Comparison of ENCODE assay signal across 25 mouse cellular contexts in the genomic region with DNA sequence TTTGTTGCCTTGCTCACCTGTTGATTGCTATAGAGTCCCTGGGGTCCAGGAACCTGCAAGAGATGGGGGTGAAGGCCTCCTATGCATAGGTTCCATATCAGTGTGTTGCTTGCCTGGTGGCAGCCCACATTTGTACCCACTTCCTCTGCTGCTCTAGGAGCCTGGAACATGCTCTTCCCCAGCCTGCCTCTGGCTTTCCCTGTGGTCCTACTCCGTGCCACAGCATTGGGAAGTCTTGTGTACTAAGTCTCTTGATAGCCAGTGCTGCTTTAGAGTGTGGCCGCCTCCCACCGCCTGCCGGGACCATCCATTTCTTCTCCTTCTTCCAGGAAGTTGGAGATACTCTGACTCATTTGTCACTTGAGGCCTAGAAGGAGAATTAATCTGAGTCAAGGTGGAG. TPM values are rescaled to one million over a fixed set of nuclear protein-coding genes. Genes with fewer than 3 reads are reported as not detected.
DNase-seq lines count a peak whose midpoint lies in the region; ATAC-seq and TF ChIP-seq lines count a peak whose summit lies in the region.
"Had no signal": no experiment of that assay in that cellular context is flagged by ENCODE, and none has a peak within 500 bp of the region (broad histone marks: within the 10 kb centered on the region; RNA-seq: fewer than 3 reads in every experiment).

No protein-coding gene starts in this region.

- no peaks in the 10 kb centered on the region for H3K27me3 ChIP-seq in limb, embryonic 15.5 days
- no peaks in the 10 kb centered on the region for H3K27me3 ChIP-seq in limb, embryonic 10.5 days (ENCODE audit: low read depth, poor library complexity, severe bottlenecking)
- no peaks in the 10 kb centered on the region for H3K27me3 ChIP-seq in liver, embryonic 14.5 days (ENCODE audit: control insufficient read depth, insufficient read depth, low read length)
- H3K27me3 ChIP-seq in hindbrain, embryonic 16.5 days (replicated peaks; ENCODE audit: control insufficient read depth, insufficient read depth, low read length), result no peaks in the 10 kb centered on the region
- H3K27me3 ChIP-seq: forebrain, embryonic 15.5 days; kidney, embryonic 15.5 days; limb, embryonic 13.5 days; lung, embryonic 15.5 days; midbrain, embryonic 12.5 days; neural tube, embryonic 13.5 days had no signal

- no peak for ATAC-seq in limb, embryonic 15.5 days (ENCODE audit: insufficient number of reproducible peaks, low FRiP score, low TSS enrichment, low read depth)
- peak; percentile 43 for ATAC-seq in common myeloid progenitor, adult 5-6 weeks (replicated peaks; ENCODE audit: low read depth, poor library complexity, severe bottlenecking)
- ATAC-seq in liver, embryonic 14.5 days (ENCODE audit: insufficient read depth), result no peak
- no peak for ATAC-seq in hindbrain, embryonic 16.5 days
- ATAC-seq: forebrain, embryonic 15.5 days; inflammation-experienced regulatory T-cells, adult 6 months had no signal

- no peaks in the 10 kb centered on the region for H3K9me3 ChIP-seq in limb, embryonic 15.5 days
- no peaks in the 10 kb centered on the region for H3K9me3 ChIP-seq in limb, embryonic 10.5 days (replicated peaks)
- no peaks in the 10 kb centered on the region for H3K9me3 ChIP-seq in liver, embryonic 14.5 days (ENCODE audit: control insufficient read depth, low read length)
- no peaks in the 10 kb centered on the region for H3K9me3 ChIP-seq in hindbrain, embryonic 16.5 days (ENCODE audit: control insufficient read depth, low read length)
- H3K9me3 ChIP-seq: forebrain, embryonic 10.5 days; forebrain, embryonic 15.5 days; kidney, embryonic 15.5 days; limb, embryonic 13.5 days; lung, embryonic 15.5 days; midbrain, embryonic 12.5 days; neural tube, embryonic 13.5 days had no signal

- no peak for TF ChIP-seq EP300 in liver, embryonic 14.5 days (IDR thresholded peaks at IDR 0.05; ENCODE audit: low read depth)

- no peak overlapping the region for H3K4me2 ChIP-seq in limb, embryonic 15.5 days
- H3K4me2 ChIP-seq in liver, embryonic 14.5 days (ENCODE audit: low read depth), result peak overlapping the region; percentile 67
- no peak overlapping the region for H3K4me2 ChIP-seq in hindbrain, embryonic 16.5 days (ENCODE audit: low read length)
- H3K4me2 ChIP-seq: forebrain, embryonic 15.5 days; hindbrain, embryonic 14.5 days; kidney, embryonic 15.5 days; limb, embryonic 13.5 days; lung, embryonic 15.5 days; midbrain, embryonic 12.5 days; neural tube, embryonic 13.5 days had no signal

- no peak overlapping the region for H3K27ac ChIP-seq in limb, embryonic 15.5 days
- no peak overlapping the region for H3K27ac ChIP-seq in limb, embryonic 10.5 days
- peak overlapping the region; percentile 81 for H3K27ac ChIP-seq in liver, embryonic 14.5 days
- H3K27ac ChIP-seq in hindbrain, embryonic 16.5 days (ENCODE audit: low read depth, low read length), result no peak overlapping the region
- H3K27ac ChIP-seq: forebrain, embryonic 10.5 days; forebrain, embryonic 15.5 days; hindbrain, embryonic 14.5 days; kidney, embryonic 15.5 days; left cerebral cortex, adult 2 months; limb, embryonic 13.5 days; lung, embryonic 15.5 days; neural tube, embryonic 13.5 days had no signal

- DNase-seq in limb, embryonic 10.5 days (ENCODE audit: low spot score), result no peak
- DNase-seq in liver, embryonic 14.5 days (ENCODE audit: low read depth in 3 of 3, low spot score in 3 of 3), result no peak
- DNase-seq in lung, adult 2 months, result no peak
- DNase-seq: adrenal gland, adult 8-10 months; B cell, adult 2 months; cerebellum, adult 2 months; gastrocnemius, postnatal 25 days; heart, adult 11 months; heart, postnatal 36 days; kidney, adult 18-20 months; kidney, postnatal 25 days; thymus, postnatal 4 days had no signal

- peaks cover 41% of the 10 kb centered on the region for H3K4me1 ChIP-seq in limb, embryonic 15.5 days
- peaks cover 67% of the 10 kb centered on the region for H3K4me1 ChIP-seq in limb, embryonic 10.5 days
- peaks cover 46 to 58% of the 10 kb centered on the region in 2 experiments for H3K4me1 ChIP-seq in liver, embryonic 14.5 days (replicated peaks; ENCODE audit: control insufficient read depth in 2 of 2, insufficient read depth in 2 of 2, low read length in 1 of 2)
- H3K4me1 ChIP-seq in hindbrain, embryonic 16.5 days (ENCODE audit: control insufficient read depth, insufficient read depth, low read depth, low read length), result peaks cover 24% of the 10 kb centered on the region
- no peaks in the 10 kb centered on the region; the same call in 1 of the 2 replicates for H3K4me1 ChIP-seq in lung, adult 2 months (ENCODE audit: control insufficient read depth, insufficient read depth, low read length)

- peaks cover 85% of the 10 kb centered on the region for H3K36me3 ChIP-seq in limb, embryonic 15.5 days
- H3K36me3 ChIP-seq in limb, embryonic 10.5 days, result peaks cover 100% of the 10 kb centered on the region
- H3K36me3 ChIP-seq in liver, embryonic 14.5 days (replicated peaks; ENCODE audit: control insufficient read depth, insufficient read depth, low read depth), result peaks cover 56% of the 10 kb centered on the region
- H3K36me3 ChIP-seq in hindbrain, embryonic 16.5 days (ENCODE audit: control insufficient read depth, insufficient read depth, low read length), result peaks cover 9% of the 10 kb centered on the region

- H3K4me3 ChIP-seq in limb, embryonic 15.5 days, result no peak overlapping the region
- H3K4me3 ChIP-seq in limb, embryonic 10.5 days, result no peak overlapping the region
- H3K4me3 ChIP-seq in liver, embryonic 14.5 days (ENCODE audit: insufficient read depth in 1 of 2, low read depth in 2 of 2, low read length in 2 of 2), result peak overlapping the region in 1 of 2 experiments; percentile 25; a peak in 3 of 4 replicates
- no peak overlapping the region for H3K4me3 ChIP-seq in hindbrain, embryonic 16.5 days (ENCODE audit: low read length)
- H3K4me3 ChIP-seq in lung, adult 2 months (replicated peaks; ENCODE audit: extremely low read depth, low read depth, low read length), result no peak overlapping the region
- H3K4me3 ChIP-seq: forebrain, embryonic 10.5 days; forebrain, embryonic 15.5 days; kidney, embryonic 15.5 days; left cerebral cortex, adult 2 months; limb, embryonic 13.5 days; lung, embryonic 15.5 days; midbrain, embryonic 12.5 days; neural tube, embryonic 13.5 days had no signal

- H3K9ac ChIP-seq in limb, embryonic 15.5 days, result 0 out of 2 replicates have a peak overlapping the region, but pooled peaks have one; percentile 11
- no peak overlapping the region; the same call in none of the 2 replicates for H3K9ac ChIP-seq in liver, embryonic 14.5 days (replicated peaks)
- H3K9ac ChIP-seq in hindbrain, embryonic 16.5 days (ENCODE audit: low read depth, low read length), result no peak overlapping the region
- H3K9ac ChIP-seq: forebrain, embryonic 15.5 days; hindbrain, embryonic 14.5 days; kidney, embryonic 15.5 days; limb, embryonic 13.5 days; lung, embryonic 15.5 days; midbrain, embryonic 12.5 days; neural tube, embryonic 13.5 days had no signal

- no peak for TF ChIP-seq CTCF in liver, embryonic 14.5 days (IDR thresholded peaks at IDR 0.05; ENCODE audit: low read depth)
- no peak for TF ChIP-seq CTCF in lung, adult 2 months (IDR thresholded peaks at IDR 0.05; ENCODE audit: insufficient read depth, low read length)

- 85% methylated on average over 4 of the region's 4 CpGs for WGBS in limb, embryonic 15.5 days
- WGBS in limb, embryonic 10.5 days, result 88% methylated on average over 4 of the region's 4 CpGs
- 68% methylated on average over 4 of the region's 4 CpGs for WGBS in liver, embryonic 14.5 days (ENCODE audit: insufficient replicate concordance)
- 86% methylated on average over 4 of the region's 4 CpGs for WGBS in hindbrain, embryonic 16.5 days
- WGBS in lung, adult 2 months, result 70% methylated on average over 4 of the region's 4 CpGs

- no peak for TF ChIP-seq POLR2A in lung, adult 2 months (IDR thresholded peaks at IDR 0.05; ENCODE audit: borderline replicate concordance, extremely low read depth, low read depth, low read length)

RNA-seq across cellular contexts. Expression of a gene that starts 13.7 kb away (rescaled TPM):
- 93.9 and 112 TPM in 2 replicates for polyA plus RNA-seq in limb, embryonic 15.5 days (2015; fragmentation: Nextera tagmentation; extraction: Ambion mirVana)
- polyA plus RNA-seq in limb, embryonic 10.5 days (2016; fragmentation: Nextera tagmentation; extraction: Ambion mirVana), result 225 and 250 TPM in 2 replicates
- total RNA-seq in common myeloid progenitor, adult 5-6 weeks (2017), result 40.5 and 53.3 TPM in 2 replicates
- polyA plus RNA-seq in liver, embryonic 14.5 days (2012; rRNA removed), result 48.4 and 52.1 TPM in 2 replicates
- 33.0 and 37.9 TPM in 2 replicates for polyA plus RNA-seq in liver, embryonic 14.5 days (2014; fragmentation: Nextera tagmentation; extraction: Ambion mirVana)
- 82.9 and 115 TPM in 2 replicates for polyA plus RNA-seq in hindbrain, embryonic 16.5 days (2015; fragmentation: Nextera tagmentation; extraction: Ambion mirVana)
- polyA plus RNA-seq in lung, adult 2 months (2012; rRNA removed), result 41.0 and 43.2 TPM in 2 replicates
